Mouse (Mus musculus): ENCODE data around the gene Gemin8. TPM values are rescaled to one million over a fixed set of nuclear protein-coding genes. Genes with fewer than 3 reads are reported as not detected.

Gene Gemin8
- polyA plus RNA-seq, 1 experiment from 2014 or later = 17.8 TPM

- no peak for ATAC-seq (ENCODE audit: low FRiP score, low TSS enrichment)
- H3K9ac ChIP-seq (ENCODE audit: low read depth, low read length) = no peak overlapping the region
- H3K9me3 ChIP-seq (ENCODE audit: control insufficient read depth, low read length) = no peaks in the 10 kb centered on the region
- no peak overlapping the region for H3K4me2 ChIP-seq (replicated peaks; ENCODE audit: low read depth, low read length)
- H3K4me3 ChIP-seq (ENCODE audit: low read length) = no peak overlapping the region
- 0 out of 2 replicates have a peak, but pooled peaks cover 4% of the 10 kb centered on the region for H3K27me3 ChIP-seq (ENCODE audit: control insufficient read depth, insufficient read depth, low read length)
- 73% methylated on average over 6 of the region's 6 CpGs for WGBS
- no peaks in the 10 kb centered on the region for H3K36me3 ChIP-seq (ENCODE audit: control insufficient read depth, insufficient read depth, low read length)
- no peak overlapping the region for H3K27ac ChIP-seq (ENCODE audit: low read depth, low read length)
- H3K4me1 ChIP-seq (ENCODE audit: control insufficient read depth, insufficient read depth, low read length) = no peaks in the 10 kb centered on the region
These were observed 46.0 kb downstream of the Gemin8 start for GRCm38 (mm10) chrX:166216248-166216647.

- Histone ChIP-seq H3K4me3 (ENCODE audit: low read length) (no peak overlapping the region), H3K27me3 (ENCODE audit: control insufficient read depth, insufficient read depth, low read length) (0 out of 2 replicates have a peak, but pooled peaks cover 4% of the 10 kb centered on the region), H3K4me2 (replicated peaks; ENCODE audit: low read depth, low read length) (no peak overlapping the region), H3K36me3 (ENCODE audit: control insufficient read depth, insufficient read depth, low read length) (no peaks in the 10 kb centered on the region), H3K27ac (ENCODE audit: low read depth, low read length) (no peak overlapping the region), H3K9ac (ENCODE audit: low read depth, low read length) (no peak overlapping the region), H3K9me3 (ENCODE audit: control insufficient read depth, low read length) (no peaks in the 10 kb centered on the region), H3K4me1 (ENCODE audit: control insufficient read depth, insufficient read depth, low read length) (no peaks in the 10 kb centered on the region)
- WGBS = 85% methylated on average over 8 of the region's 8 CpGs
- ATAC-seq (ENCODE audit: low FRiP score, low TSS enrichment) = no peak
These were observed 46.5 kb downstream of the Gemin8 start for GRCm38 (mm10) chrX:166216720-166217119.

- 65% methylated on average over 5 of the region's 5 CpGs for WGBS
- Histone ChIP-seq H3K9me3 (ENCODE audit: control insufficient read depth, low read length) (no peaks in the 10 kb centered on the region), H3K36me3 (ENCODE audit: control insufficient read depth, insufficient read depth, low read length) (no peaks in the 10 kb centered on the region), H3K4me2 (replicated peaks; ENCODE audit: low read depth, low read length) (no peak overlapping the region), H3K9ac (ENCODE audit: low read depth, low read length) (no peak overlapping the region), H3K4me1 (ENCODE audit: control insufficient read depth, insufficient read depth, low read length) (no peaks in the 10 kb centered on the region), H3K4me3 (ENCODE audit: low read length) (no peak overlapping the region), H3K27me3 (ENCODE audit: control insufficient read depth, insufficient read depth, low read length) (0 out of 2 replicates have a peak, but pooled peaks cover 4% of the 10 kb centered on the region), H3K27ac (ENCODE audit: low read depth, low read length) (no peak overlapping the region)
- no peak for ATAC-seq (ENCODE audit: low FRiP score, low TSS enrichment)
These were observed 49.1 kb downstream of the Gemin8 start for GRCm38 (mm10) chrX:166219331-166219730.

DNA sequence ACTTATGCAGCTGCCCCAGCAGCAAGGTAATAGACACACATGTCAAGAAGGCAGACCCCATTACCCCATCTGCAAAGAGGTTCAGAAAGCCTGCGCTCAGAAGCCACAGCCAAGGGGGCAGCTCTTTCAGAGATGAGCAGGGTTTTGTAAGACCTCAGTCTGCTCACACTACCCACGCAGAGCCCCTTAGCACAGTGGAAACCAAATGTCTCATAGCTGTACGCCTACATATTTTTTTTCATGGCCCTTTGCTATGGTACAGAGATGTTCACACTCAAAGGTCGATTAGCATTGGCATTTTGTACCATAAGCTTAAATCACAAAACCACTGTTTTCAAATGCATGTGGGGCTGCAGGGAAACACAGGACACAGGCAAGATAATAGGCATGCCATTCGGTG lies 56.6 kb downstream of the Gemin8 start:
- H3K27me3 ChIP-seq (ENCODE audit: control insufficient read depth, insufficient read depth, low read length) = 0 out of 2 replicates have a peak, but pooled peaks cover 2% of the 10 kb centered on the region
- H3K4me3 ChIP-seq (ENCODE audit: low read length) = no peak overlapping the region
- no peak overlapping the region for H3K4me2 ChIP-seq (replicated peaks; ENCODE audit: low read depth, low read length)
- H3K9me3 ChIP-seq (ENCODE audit: control insufficient read depth, low read length) = no peaks in the 10 kb centered on the region
- no peak overlapping the region for H3K27ac ChIP-seq (ENCODE audit: low read depth, low read length)
- H3K9ac ChIP-seq (ENCODE audit: low read depth, low read length) = no peak overlapping the region
- H3K4me1 ChIP-seq (ENCODE audit: control insufficient read depth, insufficient read depth, low read length) = no peaks in the 10 kb centered on the region
- 85% methylated on average over 5 of the region's 5 CpGs for WGBS
- ATAC-seq (ENCODE audit: low FRiP score, low TSS enrichment) = no peak
- H3K36me3 ChIP-seq (ENCODE audit: control insufficient read depth, insufficient read depth, low read length) = no peaks in the 10 kb centered on the region

DNA sequence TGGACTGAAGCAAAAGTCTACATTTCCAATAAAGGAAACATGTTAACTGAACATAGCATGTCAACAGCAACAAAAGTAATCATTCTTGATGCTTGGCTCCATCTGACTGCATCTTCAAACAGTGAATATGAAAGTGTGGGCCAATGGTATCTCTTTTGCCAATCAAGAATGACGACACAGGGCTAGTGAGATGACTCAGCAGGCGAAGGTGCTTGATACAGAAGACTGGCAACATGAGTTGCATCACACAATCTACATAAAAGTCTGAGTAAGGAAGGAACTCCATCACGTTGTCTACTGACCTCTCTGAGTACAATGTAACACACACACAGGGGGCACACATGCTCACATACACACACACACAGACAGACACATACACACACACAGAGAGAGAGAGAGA lies 59.5 kb downstream of the Gemin8 start:
- no peaks in the 10 kb centered on the region for H3K36me3 ChIP-seq (ENCODE audit: control insufficient read depth, insufficient read depth, low read length)
- 80% methylated on average over 3 of the region's 3 CpGs for WGBS
- H3K4me1 ChIP-seq (ENCODE audit: control insufficient read depth, insufficient read depth, low read length) = no peaks in the 10 kb centered on the region
- no peak overlapping the region for H3K27ac ChIP-seq (ENCODE audit: low read depth, low read length)
- no peak overlapping the region for H3K4me2 ChIP-seq (replicated peaks; ENCODE audit: low read depth, low read length)
- ATAC-seq (ENCODE audit: low FRiP score, low TSS enrichment) = no peak
- no peak overlapping the region for H3K9ac ChIP-seq (ENCODE audit: low read depth, low read length)
- 0 out of 2 replicates have a peak, but pooled peaks cover 2% of the 10 kb centered on the region for H3K27me3 ChIP-seq (ENCODE audit: control insufficient read depth, insufficient read depth, low read length)
- H3K9me3 ChIP-seq (ENCODE audit: control insufficient read depth, low read length) = no peaks in the 10 kb centered on the region
- H3K4me3 ChIP-seq (ENCODE audit: low read length) = no peak overlapping the region

DNA sequence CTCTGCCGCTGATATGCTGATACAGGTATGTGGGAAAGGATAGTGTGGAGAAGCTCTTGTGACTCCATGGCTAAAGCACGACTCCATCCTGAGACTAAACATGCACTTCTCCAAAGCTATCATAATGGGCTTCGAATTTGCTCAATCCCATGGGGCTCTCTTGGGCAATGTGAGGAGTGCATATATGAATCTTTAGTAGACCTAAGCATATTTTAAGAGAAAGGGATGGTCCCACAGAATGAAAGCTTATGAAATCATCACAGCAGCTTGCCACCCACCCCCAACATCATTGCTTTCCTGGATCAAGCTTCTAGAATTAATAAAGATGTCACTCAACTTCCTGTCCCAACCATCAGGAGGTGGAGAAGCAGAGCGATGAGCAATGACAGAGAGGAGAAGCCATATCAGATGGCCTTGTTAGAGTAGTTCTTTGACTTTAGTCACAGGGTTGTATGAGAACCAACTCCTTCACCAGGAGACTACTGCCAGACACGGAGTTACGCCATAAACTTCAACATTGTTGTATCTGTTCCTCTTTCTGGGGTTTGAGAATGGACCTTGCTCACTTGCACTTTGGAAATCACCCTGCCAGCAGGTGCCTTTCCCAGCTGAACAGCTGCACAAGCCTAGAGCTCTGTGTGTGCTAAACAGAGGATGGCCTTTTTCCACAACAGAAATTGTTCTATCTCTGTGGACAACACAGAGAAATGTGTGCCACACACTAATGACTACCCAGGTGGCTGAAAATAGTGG lies 60.4 kb downstream of the Gemin8 start:
- no peaks in the 10 kb centered on the region for H3K4me1 ChIP-seq (ENCODE audit: control insufficient read depth, insufficient read depth, low read length)
- no peaks in the 10 kb centered on the region for H3K36me3 ChIP-seq (ENCODE audit: control insufficient read depth, insufficient read depth, low read length)
- H3K9ac ChIP-seq (ENCODE audit: low read depth, low read length) = no peak overlapping the region
- no peaks in the 10 kb centered on the region for H3K9me3 ChIP-seq (ENCODE audit: control insufficient read depth, low read length)
- H3K4me3 ChIP-seq (ENCODE audit: low read length) = no peak overlapping the region
- H3K27ac ChIP-seq (ENCODE audit: low read depth, low read length) = no peak overlapping the region
- 89% methylated on average over 6 of the region's 6 CpGs for WGBS
- H3K27me3 ChIP-seq (ENCODE audit: control insufficient read depth, insufficient read depth, low read length) = peaks cover 2% of the 10 kb centered on the region; the same call in 1 of the 2 replicates
- no peak for ATAC-seq (ENCODE audit: low FRiP score, low TSS enrichment)
- H3K4me2 ChIP-seq (replicated peaks; ENCODE audit: low read depth, low read length) = no peak overlapping the region

GRCm38 (mm10) chrX:166236131-166236530 lies 65.9 kb downstream of the Gemin8 start:
- ATAC-seq (ENCODE audit: low FRiP score, low TSS enrichment) = no peak
- WGBS = 54% methylated on average over 2 of the region's 2 CpGs
- Histone ChIP-seq H3K27me3 (ENCODE audit: control insufficient read depth, insufficient read depth, low read length) (peaks cover 3% of the 10 kb centered on the region; the same call in 1 of the 2 replicates), H3K4me3 (ENCODE audit: low read length) (no peak overlapping the region), H3K27ac (ENCODE audit: low read depth, low read length) (no peak overlapping the region), H3K9ac (ENCODE audit: low read depth, low read length) (no peak overlapping the region), H3K4me2 (replicated peaks; ENCODE audit: low read depth, low read length) (no peak overlapping the region), H3K4me1 (ENCODE audit: control insufficient read depth, insufficient read depth, low read length) (no peaks in the 10 kb centered on the region), H3K9me3 (ENCODE audit: control insufficient read depth, low read length) (no peaks in the 10 kb centered on the region), H3K36me3 (ENCODE audit: control insufficient read depth, insufficient read depth, low read length) (no peaks in the 10 kb centered on the region)

DNA sequence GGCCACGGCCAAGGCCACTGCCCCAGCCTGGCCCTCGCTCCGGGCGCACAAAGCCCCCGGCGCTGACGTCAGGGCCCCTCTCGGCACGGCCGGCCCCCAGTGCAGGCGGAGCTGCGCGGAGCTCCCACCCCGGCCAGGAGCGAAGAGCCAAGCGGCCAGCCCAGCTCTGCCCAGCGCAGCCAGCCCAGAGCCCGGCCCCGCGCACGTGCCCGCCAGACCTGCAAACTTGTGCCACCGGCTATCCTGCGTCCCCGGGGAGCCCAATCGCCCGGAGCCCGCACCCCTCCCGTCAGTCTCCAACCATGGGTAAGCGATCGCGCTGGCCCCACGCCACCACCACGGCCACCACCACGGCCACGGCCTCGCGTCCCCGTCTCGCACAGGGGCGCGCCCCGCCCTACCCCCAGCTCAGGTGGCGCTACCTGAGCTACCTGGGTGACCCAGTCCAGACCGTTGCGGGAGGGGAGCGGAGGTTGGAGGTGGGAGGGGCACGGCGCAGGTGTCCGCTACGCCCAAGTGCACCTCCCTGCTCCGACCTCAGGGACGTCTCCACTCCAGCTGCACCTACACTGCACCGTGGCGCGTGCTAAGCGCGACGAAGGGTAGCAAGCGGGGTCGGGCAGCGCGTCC lies 68.7 kb downstream of the Gemin8 start, which contains the start of gene Gpm6b:
Gene Gpm6b (plus strand): TSS at position 81 of the 630 bp plus-strand sequence.
- Histone ChIP-seq H3K9me3 (ENCODE audit: control insufficient read depth, low read length) (no peaks in the 10 kb centered on the region), H3K4me1 (ENCODE audit: control insufficient read depth, insufficient read depth, low read length) (no peaks in the 10 kb centered on the region), H3K4me3 (ENCODE audit: low read length) (peak within 1 kb of the TSS; percentile 51), H3K9ac (ENCODE audit: low read depth, low read length) (peak within 1 kb of the TSS; percentile 58), H3K27me3 (ENCODE audit: control insufficient read depth, insufficient read depth, low read length) (peaks cover 3% of the 10 kb centered on the region; the same call in 1 of the 2 replicates), H3K4me2 (replicated peaks; ENCODE audit: low read depth, low read length) (peak within 1 kb of the TSS; percentile 79), H3K36me3 (ENCODE audit: control insufficient read depth, insufficient read depth, low read length) (no peaks in the 10 kb centered on the region), H3K27ac (ENCODE audit: low read depth, low read length) (no peak within 1 kb of the TSS)
- ATAC-seq (ENCODE audit: low FRiP score, low TSS enrichment) = peak; percentile 95
- WGBS = 32% methylated on average over 61 of the region's 63 CpGs

DNA sequence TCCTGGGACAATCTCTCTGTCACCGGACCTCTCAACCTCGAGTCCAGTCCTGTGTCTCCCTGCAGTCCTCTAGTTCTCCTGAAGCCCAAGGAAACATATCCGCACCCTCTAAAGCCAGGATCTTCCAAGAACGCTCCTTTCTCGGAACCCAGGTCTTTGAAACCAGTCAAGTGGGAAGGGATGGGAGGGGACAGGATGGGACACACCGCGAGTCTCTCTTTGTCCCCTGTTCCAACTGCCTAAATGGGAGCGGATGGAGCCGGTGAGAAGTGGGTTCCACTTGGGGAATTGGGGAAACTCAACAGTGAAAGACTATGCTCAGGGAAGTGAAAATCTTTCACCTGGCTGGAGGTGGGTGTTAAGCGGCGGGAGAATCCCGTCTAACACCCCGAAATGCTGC lies 69.3 kb downstream of the Gemin8 start:
- peak overlapping the region; percentile 79 for H3K4me2 ChIP-seq (replicated peaks; ENCODE audit: low read depth, low read length)
- H3K9me3 ChIP-seq (ENCODE audit: control insufficient read depth, low read length) = no peaks in the 10 kb centered on the region
- WGBS = 25% methylated on average over 13 of the region's 13 CpGs
- peak overlapping the region; percentile 58; the same call in 1 of the 2 replicates for H3K9ac ChIP-seq (ENCODE audit: low read depth, low read length)
- H3K36me3 ChIP-seq (ENCODE audit: control insufficient read depth, insufficient read depth, low read length) = no peaks in the 10 kb centered on the region
- peaks cover 3% of the 10 kb centered on the region; the same call in 1 of the 2 replicates for H3K27me3 ChIP-seq (ENCODE audit: control insufficient read depth, insufficient read depth, low read length)
- H3K27ac ChIP-seq (ENCODE audit: low read depth, low read length) = no peak overlapping the region
- H3K4me3 ChIP-seq (ENCODE audit: low read length) = peak overlapping the region; percentile 51
- ATAC-seq (ENCODE audit: low FRiP score, low TSS enrichment) = no peak; the same call in 1 of the 2 replicates
- no peaks in the 10 kb centered on the region for H3K4me1 ChIP-seq (ENCODE audit: control insufficient read depth, insufficient read depth, low read length)
